Mouse (Mus musculus) intestine, embryonic 15.5 days (tissue): Measurements from ENCODE around the gene Mto1. TPM values are rescaled to one million over a fixed set of nuclear protein-coding genes. Genes with fewer than 3 reads are reported as not detected.
A peak's percentile ranks its signal among the peaks of the same experiment; 100 is the strongest.

Experiments used
- ATAC-seq: fragments of 200-750 bp; cut with Nextera tagmentation; 2 replicates; pipeline ENCODE4 v1.8.0; 2017; ENCODE audit warnings: moderate TSS enrichment, moderate library complexity
- H3K27ac ChIP-seq: fragments of 300-500 bp; sonication (generic); 2 replicates; pipeline ENCODE4 v1.5.1; 2015; ENCODE audit warnings: mild to moderate bottlenecking, inconsistent platforms
- H3K27me3 ChIP-seq: fragments of 300-500 bp; sonication (generic); replicated peaks from 2 replicates; pipeline ENCODE4 v1.6.1; 2015; ENCODE audit warnings: inconsistent platforms
- H3K36me3 ChIP-seq: fragments of 300-500 bp; sonication (generic); 2 replicates; pipeline ENCODE4 v1.6.1; 2015; ENCODE audit warnings: inconsistent platforms
- H3K4me1 ChIP-seq: fragments of 300-500 bp; sonication (generic); replicated peaks from 2 replicates; pipeline ENCODE4 v1.6.1; 2015; ENCODE audit warnings: inconsistent platforms
- H3K4me2 ChIP-seq: fragments of 300-500 bp; sonication (generic); replicated peaks from 2 replicates; pipeline ENCODE4 v1.6.1; 2015; ENCODE audit warnings: mild to moderate bottlenecking, inconsistent platforms
- H3K4me3 ChIP-seq: fragments of 300-500 bp; sonication (generic); replicated peaks from 2 replicates; pipeline ENCODE4 v1.5.1; 2015; ENCODE audit warnings: inconsistent platforms
- H3K9ac ChIP-seq: fragments of 300-500 bp; sonication (generic); 2 replicates; pipeline ENCODE4 v1.6.1; 2015; ENCODE audit warnings: inconsistent platforms
- H3K9me3 ChIP-seq: fragments of 300-500 bp; sonication (generic); 2 replicates; pipeline ENCODE4 v1.6.1; 2016; ENCODE audit warnings: inconsistent platforms
- WGBS: fragments of 180-500 bp; shearing (Covaris S2); methylation state at CpG from one replicate; pipeline ENCODE4 v1.1.7; 2015; 5-methylcytosine and 5-hydroxymethylcytosine counted together
- polyA plus RNA-seq: library from polyadenylated mRNA; unstranded; fragments of >200 nt; fragmentation: Nextera tagmentation; extraction: Ambion mirVana; gene quantifications from 2 replicates; pipeline ENCODE4 v1.2.1, GENCODE M21; 2015

Gene Mto1
- polyA plus RNA-seq, 1 experiment from 2014 or later: 24.2 TPM

- WGBS: 60% methylated on average over 3 of the region's 3 CpGs
- no peaks in the 10 kb centered on the region for H3K9me3 ChIP-seq
- no peak overlapping the region for H3K9ac ChIP-seq
- H3K4me2 ChIP-seq: no peak overlapping the region
- H3K4me1 ChIP-seq: no peaks in the 10 kb centered on the region
- no peaks in the 10 kb centered on the region for H3K36me3 ChIP-seq
- no peak for ATAC-seq
- no peak overlapping the region for H3K27ac ChIP-seq
- H3K27me3 ChIP-seq: no peaks in the 10 kb centered on the region
- H3K4me3 ChIP-seq: no peak overlapping the region
Observed at GRCm38 (mm10) chr9:78491169-78491568, 43.2 kb downstream of the Mto1 start.

DNA sequence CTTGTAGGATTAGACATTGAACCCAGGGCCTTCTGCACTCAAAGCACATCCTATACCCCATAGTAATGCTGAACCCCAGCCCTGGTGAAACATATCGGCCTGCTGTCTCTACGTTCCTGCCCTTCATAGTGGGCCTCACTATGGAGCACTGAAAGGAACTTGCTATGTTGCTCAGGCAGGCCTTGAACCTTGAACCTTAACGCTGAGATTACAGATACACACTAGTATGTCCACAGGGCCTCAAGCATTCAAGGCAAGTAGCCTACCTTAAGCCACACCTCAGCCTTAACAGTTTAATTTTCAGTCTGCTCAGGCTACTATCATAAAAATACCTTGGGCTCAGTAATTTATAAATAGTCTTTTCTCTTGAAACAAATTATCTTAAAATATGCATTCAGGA, 44.2 kb downstream of the Mto1 start:
- Histone ChIP-seq H3K27ac (peak overlapping the region; percentile 60), H3K4me1 (no peaks in the 10 kb centered on the region), H3K4me3 (no peak overlapping the region), H3K36me3 (no peaks in the 10 kb centered on the region), H3K27me3 (no peaks in the 10 kb centered on the region), H3K9me3 (no peaks in the 10 kb centered on the region), H3K9ac (no peak overlapping the region), H3K4me2 (no peak overlapping the region)
- ATAC-seq: peak; percentile 88
- WGBS: 76% methylated on average over 3 of the region's 3 CpGs

DNA sequence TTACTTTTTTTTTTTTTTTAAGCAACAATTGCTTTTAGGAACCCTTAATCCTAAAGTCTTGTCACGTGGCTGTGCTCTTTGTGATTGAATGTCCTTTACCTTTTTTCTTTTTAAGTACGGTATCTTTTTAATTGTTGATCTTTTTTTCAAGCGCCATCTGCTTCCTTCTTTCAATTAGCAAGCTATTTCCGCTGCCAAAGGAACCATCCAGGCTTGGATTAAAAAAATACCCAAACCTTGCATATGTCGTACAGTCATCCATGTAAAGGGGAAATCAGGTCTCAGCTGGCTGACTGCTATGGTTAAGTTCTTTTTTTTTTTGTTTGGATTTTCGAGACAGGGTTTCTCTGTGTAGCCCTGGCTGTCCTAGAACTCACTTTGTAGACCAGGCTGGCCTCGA, 45.2 kb downstream of the Mto1 start:
- Histone ChIP-seq H3K4me3 (no peak overlapping the region), H3K27me3 (no peaks in the 10 kb centered on the region), H3K27ac (no peak overlapping the region), H3K4me2 (no peak overlapping the region), H3K4me1 (no peaks in the 10 kb centered on the region), H3K36me3 (no peaks in the 10 kb centered on the region), H3K9me3 (no peaks in the 10 kb centered on the region), H3K9ac (no peak overlapping the region)
- 87% methylated on average over 7 of the region's 7 CpGs for WGBS
- ATAC-seq: no peak

- peaks cover 2% of the 10 kb centered on the region; the same call in 1 of the 2 replicates for H3K4me1 ChIP-seq
- H3K27me3 ChIP-seq: no peaks in the 10 kb centered on the region
- H3K9me3 ChIP-seq: no peaks in the 10 kb centered on the region
- no peaks in the 10 kb centered on the region for H3K36me3 ChIP-seq
- no peak overlapping the region for H3K4me2 ChIP-seq
- H3K27ac ChIP-seq: no peak overlapping the region
- no peak overlapping the region for H3K4me3 ChIP-seq
- no peak overlapping the region for H3K9ac ChIP-seq
- no peak for ATAC-seq
- 65% methylated on average over 3 of the region's 3 CpGs for WGBS
Observed at GRCm38 (mm10) chr9:78500386-78500785, 52.4 kb downstream of the Mto1 start.

GRCm38 (mm10) chr9:78501284-78501683, 53.3 kb downstream of the Mto1 start:
- 85% methylated on average over 4 of the region's 4 CpGs for WGBS
- Histone ChIP-seq H3K4me3 (no peak overlapping the region), H3K4me2 (no peak overlapping the region), H3K36me3 (no peaks in the 10 kb centered on the region), H3K4me1 (peaks cover 7% of the 10 kb centered on the region), H3K9ac (no peak overlapping the region), H3K9me3 (no peaks in the 10 kb centered on the region), H3K27ac (no peak overlapping the region), H3K27me3 (no peaks in the 10 kb centered on the region)
- no peak for ATAC-seq

DNA sequence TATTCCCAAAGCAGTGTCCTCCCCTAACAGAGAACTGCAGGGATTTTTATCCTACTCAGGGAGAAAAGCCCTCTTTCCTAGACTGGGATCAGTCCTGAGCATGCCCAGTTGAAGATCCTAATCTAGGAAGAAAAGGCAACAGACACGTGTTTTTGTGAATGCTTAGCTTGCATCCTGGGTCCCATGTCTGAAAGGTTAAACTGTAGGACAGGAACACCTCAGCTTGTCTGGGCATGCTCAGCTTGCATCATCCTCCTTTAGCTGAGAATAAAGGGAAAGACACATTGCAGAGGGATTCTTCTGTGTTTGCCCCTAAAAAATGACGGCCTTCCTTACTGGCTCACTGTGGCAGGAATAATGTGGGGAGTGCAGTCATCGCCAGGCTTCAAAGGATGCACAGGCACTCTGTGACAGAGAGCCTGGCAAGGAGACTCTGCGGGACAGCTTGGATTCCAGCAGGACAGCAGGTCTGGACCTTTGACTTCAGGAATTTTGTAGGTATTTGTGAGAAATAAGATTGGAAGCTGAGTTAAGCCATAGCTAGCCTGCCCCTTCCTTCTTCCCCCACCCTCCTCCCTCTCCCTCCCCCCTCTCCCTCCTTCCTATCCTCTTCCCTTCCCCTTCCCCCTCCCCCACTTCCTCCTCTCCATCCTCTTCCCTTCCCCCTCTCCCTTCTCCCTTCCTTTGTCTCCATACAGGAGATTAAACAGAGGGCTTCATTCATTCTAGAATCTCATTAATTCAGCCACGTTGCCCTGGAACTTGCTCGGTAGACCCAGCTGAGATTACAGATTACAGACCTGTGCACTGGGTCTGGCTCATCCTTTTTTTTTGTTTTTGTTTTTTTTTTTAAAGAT, 55.4 kb downstream of the Mto1 start:
- 24% methylated on average over 6 of the region's 6 CpGs for WGBS
- H3K4me3 ChIP-seq: no peak overlapping the region
- H3K9me3 ChIP-seq: no peaks in the 10 kb centered on the region
- no peaks in the 10 kb centered on the region for H3K36me3 ChIP-seq
- H3K9ac ChIP-seq: no peak overlapping the region
- H3K4me2 ChIP-seq: no peak overlapping the region
- peaks cover 12% of the 10 kb centered on the region for H3K4me1 ChIP-seq
- H3K27me3 ChIP-seq: no peaks in the 10 kb centered on the region
- ATAC-seq: no peak
- no peak overlapping the region for H3K27ac ChIP-seq

DNA sequence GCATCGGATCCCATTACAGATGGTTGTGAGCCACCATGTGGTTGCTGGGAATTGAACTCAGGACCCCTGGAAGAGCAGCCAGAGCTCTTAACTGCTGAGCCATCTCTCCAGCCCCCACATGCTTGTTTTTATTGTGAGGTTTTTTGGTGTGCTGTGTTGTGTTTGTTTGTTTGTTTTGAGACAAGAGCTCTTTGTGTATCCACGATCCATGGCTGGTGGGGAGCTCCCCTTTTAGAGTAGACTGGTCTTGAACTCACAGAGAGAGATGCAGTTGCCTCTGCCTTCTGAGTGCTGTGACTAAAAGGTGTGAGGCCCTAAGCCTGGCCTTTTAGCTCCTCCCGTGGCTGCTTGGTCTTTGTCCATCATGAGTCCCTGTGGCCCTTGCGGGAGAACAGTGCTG, 56.1 kb downstream of the Mto1 start:
- ATAC-seq: no peak
- H3K27ac ChIP-seq: no peak overlapping the region
- H3K4me2 ChIP-seq: no peak overlapping the region
- no peak overlapping the region for H3K4me3 ChIP-seq
- H3K9ac ChIP-seq: no peak overlapping the region
- H3K36me3 ChIP-seq: no peaks in the 10 kb centered on the region
- 83% methylated on average over 4 of the region's 4 CpGs for WGBS
- H3K9me3 ChIP-seq: no peaks in the 10 kb centered on the region
- peaks cover 12% of the 10 kb centered on the region for H3K4me1 ChIP-seq
- no peaks in the 10 kb centered on the region for H3K27me3 ChIP-seq

- ATAC-seq: no peak
- no peak overlapping the region for H3K4me2 ChIP-seq
- H3K36me3 ChIP-seq: no peaks in the 10 kb centered on the region
- H3K4me1 ChIP-seq: peaks cover 12% of the 10 kb centered on the region
- WGBS: 64% methylated on average over 3 of the region's 3 CpGs
- no peak overlapping the region for H3K4me3 ChIP-seq
- no peak overlapping the region for H3K9ac ChIP-seq
- H3K9me3 ChIP-seq: no peaks in the 10 kb centered on the region
- H3K27me3 ChIP-seq: no peaks in the 10 kb centered on the region
- no peak overlapping the region for H3K27ac ChIP-seq
Observed at GRCm38 (mm10) chr9:78504679-78505078, 56.7 kb downstream of the Mto1 start.

DNA sequence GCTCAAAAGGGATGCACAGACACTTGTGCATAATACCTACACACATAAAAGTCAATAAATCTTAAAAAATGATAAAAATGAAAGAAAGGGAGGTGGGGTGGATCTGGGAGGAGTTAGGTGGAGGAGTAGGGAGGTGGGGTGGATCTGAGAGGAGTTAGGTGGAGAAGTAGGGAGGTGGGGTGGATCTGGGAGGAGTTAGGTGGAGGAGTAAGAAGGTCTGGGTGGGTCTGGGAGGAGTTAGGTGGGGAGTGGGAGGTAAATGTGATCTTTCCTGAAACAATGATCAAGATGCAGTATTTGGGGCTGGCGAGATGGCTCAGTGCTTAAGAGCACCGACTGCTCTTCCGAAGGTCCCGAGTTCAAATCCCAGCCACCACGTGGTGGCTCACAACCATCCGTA, 57.2 kb downstream of the Mto1 start:
- H3K27me3 ChIP-seq: no peaks in the 10 kb centered on the region
- H3K4me1 ChIP-seq: peaks cover 12% of the 10 kb centered on the region
- H3K9ac ChIP-seq: no peak overlapping the region
- no peak overlapping the region for H3K4me3 ChIP-seq
- H3K27ac ChIP-seq: no peak overlapping the region
- WGBS: 90% methylated on average over 6 of the region's 6 CpGs
- H3K9me3 ChIP-seq: no peaks in the 10 kb centered on the region
- H3K4me2 ChIP-seq: no peak overlapping the region
- H3K36me3 ChIP-seq: no peaks in the 10 kb centered on the region
- ATAC-seq: no peak

DNA sequence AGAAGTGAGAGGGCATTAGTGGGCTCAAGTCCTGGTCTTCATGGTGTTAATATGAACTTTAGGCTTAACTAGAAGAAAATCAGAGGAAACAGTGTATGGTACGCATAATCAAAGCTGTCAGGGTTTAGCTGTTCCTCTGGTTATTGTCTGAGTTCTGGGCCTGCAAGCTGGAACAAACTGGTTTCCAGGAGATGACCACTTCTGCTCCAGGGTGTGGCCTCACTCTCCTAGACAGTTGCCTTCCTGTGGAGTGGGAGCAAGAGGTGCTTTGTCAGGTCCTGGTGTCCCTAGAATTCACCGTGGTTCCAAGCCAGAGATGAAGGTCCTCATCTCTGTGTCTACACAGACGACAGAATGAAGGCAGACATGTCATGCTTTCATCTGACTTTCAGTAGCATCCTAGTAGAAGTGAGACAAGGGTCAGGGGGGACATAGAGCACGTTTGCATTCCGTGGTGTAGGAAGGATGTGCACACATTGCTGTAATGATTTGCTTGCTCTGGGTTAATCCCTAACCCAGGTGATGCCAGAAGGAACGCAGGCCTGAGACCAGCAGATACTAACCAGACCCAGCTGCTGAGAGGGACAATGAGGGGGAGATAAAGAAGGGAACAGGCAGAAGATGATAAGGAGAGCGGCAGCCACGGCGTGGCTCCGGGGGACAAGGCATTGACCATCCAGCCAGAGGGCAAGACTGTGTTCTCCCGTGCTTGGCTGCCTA, 58.2 kb downstream of the Mto1 start:
- Histone ChIP-seq H3K9me3 (no peaks in the 10 kb centered on the region), H3K9ac (no peak overlapping the region), H3K4me2 (no peak overlapping the region), H3K27ac (0 out of 2 replicates have a peak overlapping the region, but pooled peaks have one; percentile 17), H3K27me3 (no peaks in the 10 kb centered on the region), H3K36me3 (no peaks in the 10 kb centered on the region), H3K4me3 (no peak overlapping the region), H3K4me1 (peaks cover 12% of the 10 kb centered on the region)
- peak; percentile 73 for ATAC-seq
- 26% methylated on average over 11 of the region's 11 CpGs for WGBS

GRCm38 (mm10) chr9:78506722-78507077, 58.7 kb downstream of the Mto1 start:
- Histone ChIP-seq H3K4me2 (no peak overlapping the region), H3K36me3 (no peaks in the 10 kb centered on the region), H3K4me1 (peaks cover 12% of the 10 kb centered on the region), H3K4me3 (no peak overlapping the region), H3K27me3 (no peaks in the 10 kb centered on the region), H3K9me3 (no peaks in the 10 kb centered on the region), H3K27ac (no peak overlapping the region), H3K9ac (no peak overlapping the region)
- 57% methylated on average over 7 of the region's 7 CpGs for WGBS
- no peak for ATAC-seq

DNA sequence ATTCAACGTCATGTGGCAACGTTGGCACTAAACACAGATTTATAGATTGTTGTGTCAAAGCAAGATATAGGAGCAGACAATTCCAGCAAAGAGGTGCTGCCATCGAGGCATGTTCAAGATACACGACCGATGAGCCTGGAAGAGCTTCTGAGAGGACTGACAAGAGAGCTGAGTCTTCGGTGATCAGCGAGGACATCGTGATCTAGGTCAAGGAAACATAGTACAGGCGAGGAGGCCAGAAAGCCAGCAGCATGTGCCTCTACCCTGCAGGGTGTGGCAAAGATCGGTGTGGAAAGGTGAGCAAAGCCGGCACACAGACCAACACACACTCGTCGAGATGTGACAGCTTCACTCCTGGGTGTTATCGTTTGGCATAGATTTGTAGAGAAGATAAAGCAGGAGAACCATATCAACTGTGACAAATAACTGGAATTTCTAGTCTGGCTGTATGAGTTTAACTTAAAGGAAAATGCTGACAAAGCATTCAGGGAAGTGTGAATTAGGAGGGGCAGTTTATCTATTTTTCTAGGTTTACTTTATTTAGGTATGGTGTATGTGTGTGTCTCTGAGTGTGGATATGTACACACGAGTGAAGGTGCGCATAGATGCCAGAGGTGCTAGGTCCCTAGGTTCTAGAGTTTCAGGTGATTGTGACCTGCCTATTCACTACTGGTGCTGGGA, 60.2 kb downstream of the Mto1 start:
- WGBS: 77% methylated on average over 16 of the region's 16 CpGs

More for the DNA sequence above, 60.2 kb downstream of the Mto1 start:
- H3K27ac ChIP-seq: no peak overlapping the region
- peaks cover 12% of the 10 kb centered on the region for H3K4me1 ChIP-seq
- no peaks in the 10 kb centered on the region for H3K36me3 ChIP-seq
- no peak for ATAC-seq
- H3K9ac ChIP-seq: no peak overlapping the region
- H3K27me3 ChIP-seq: no peaks in the 10 kb centered on the region
- H3K9me3 ChIP-seq: no peaks in the 10 kb centered on the region
- H3K4me2 ChIP-seq: no peak overlapping the region
- H3K4me3 ChIP-seq: no peak overlapping the region
